Mouse (Mus musculus) cortical plate, adult 2 months (tissue): ENCODE data around the gene Ring1.

Experiments
- CTCF ChIP-seq: fragments of 200-500 bp; IDR thresholded peaks from 2 replicates; pipeline ENCODE4 v1.5.1; 2011; ENCODE audit warnings: mild to moderate bottlenecking, control low read depth, low read length; ENCODE audit not compliant: insufficient read depth; ENCODE audit errors: extremely low read depth
- POLR2A ChIP-seq: fragments of 200-500 bp; IDR thresholded peaks from 2 replicates; pipeline ENCODE4 v1.6.1; 2011; ENCODE audit warnings: mild to moderate bottlenecking, low read length, control low read depth; ENCODE audit not compliant: insufficient read depth; ENCODE audit errors: extremely low read depth

DNA sequence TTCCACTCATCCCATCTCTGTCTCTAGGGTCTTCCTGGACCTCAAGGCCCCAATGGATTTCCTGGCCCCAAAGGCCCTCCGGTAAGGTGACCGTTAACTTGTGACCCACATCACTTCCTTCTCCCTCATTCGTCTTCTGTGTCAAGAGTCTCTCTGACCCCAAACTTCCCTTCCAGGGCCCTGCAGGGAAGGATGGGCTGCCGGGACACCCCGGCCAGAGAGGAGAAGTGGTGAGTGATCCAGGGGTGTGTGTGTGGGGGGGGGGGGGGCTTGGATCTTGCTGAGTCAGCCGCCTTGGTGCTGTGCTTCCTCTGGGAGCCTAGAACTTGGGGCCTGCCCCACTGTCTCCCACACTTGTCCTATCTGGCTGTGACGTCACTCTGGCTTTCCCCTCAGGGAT, 32.7 kb upstream of the Ring1 start:
- TF ChIP-seq POLR2A (no peak), CTCF (no peak)
